Mouse (Mus musculus): Measurements from ENCODE around the gene Irf2.
A peak's percentile ranks its signal among the peaks of the same experiment; 100 is the strongest.
"Not testable (repeated sequence)": the region's sequence is repeated elsewhere in the genome, so short reads cannot be mapped to it uniquely, and the experiment has no call there.

The Irf2 gene

DNA sequence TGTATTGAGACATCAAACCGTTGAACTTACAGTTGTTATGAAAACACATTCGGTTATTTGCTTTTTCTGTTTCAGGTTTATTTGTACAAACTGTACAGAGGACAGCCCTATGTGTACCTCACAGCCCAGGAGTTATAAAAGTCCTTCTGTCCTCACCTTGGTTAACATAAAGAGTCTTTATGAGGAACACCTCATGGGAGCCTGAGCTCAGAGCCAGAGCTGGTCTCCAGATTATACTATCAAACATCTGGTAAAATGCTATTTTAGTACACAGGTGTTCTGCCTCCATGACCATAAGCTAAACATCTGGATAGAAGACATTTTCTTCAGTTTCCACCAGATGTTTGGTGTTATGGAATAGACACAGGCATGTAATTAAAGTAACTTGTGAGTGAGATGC is 13.1 kb upstream of the Irf2 start:
- DNase-seq (ENCODE audit: low spot score) = no peak

DNA sequence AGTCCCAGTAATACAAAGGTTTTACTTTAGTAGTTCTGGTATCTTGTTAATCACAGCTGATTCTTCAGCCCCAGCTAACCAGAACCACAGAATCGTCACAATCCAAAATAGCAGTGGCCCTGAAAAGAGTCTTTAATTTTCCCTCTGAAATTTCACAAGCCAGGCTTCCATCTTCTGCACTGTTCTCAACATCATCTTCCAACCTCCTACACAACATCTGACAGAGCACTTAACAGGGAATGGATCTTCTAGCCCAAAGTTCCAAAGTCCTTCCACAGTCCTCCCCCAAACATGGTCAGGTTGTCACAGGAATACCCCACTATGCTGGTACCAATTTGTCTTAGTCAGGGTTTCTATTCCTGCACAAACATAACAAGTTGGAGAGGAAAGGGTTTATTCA is 9.9 kb upstream of the Irf2 start:
- DNase-seq (ENCODE audit: low spot score) = not testable (repeated sequence)

DNA sequence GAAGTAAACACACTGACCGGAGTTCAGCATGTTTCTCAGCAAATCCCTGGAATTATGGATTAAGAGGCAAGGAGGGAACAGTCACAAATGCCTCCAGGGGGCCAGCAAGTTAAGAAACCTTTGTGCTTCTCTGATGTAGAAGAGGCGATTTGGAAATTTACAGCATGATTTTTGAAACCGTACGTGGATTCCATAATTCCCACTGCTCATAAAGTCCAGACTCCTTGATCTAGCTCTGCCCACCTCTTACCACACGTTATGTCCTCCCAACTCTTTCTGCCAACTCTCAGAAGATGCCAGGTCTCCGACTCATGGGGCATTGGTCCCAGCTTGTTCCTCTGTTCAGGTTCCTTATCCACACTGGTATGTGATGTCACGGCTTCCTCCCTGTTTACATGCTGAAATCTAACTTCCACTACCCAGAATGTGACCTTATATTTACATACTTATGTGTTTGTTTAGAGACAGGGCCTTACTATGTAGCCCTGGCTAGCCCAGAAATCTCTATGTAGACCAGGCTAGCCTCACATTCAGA is 7.1 kb upstream of the Irf2 start:
- peak; percentile 28 for DNase-seq (ENCODE audit: low spot score)

DNA sequence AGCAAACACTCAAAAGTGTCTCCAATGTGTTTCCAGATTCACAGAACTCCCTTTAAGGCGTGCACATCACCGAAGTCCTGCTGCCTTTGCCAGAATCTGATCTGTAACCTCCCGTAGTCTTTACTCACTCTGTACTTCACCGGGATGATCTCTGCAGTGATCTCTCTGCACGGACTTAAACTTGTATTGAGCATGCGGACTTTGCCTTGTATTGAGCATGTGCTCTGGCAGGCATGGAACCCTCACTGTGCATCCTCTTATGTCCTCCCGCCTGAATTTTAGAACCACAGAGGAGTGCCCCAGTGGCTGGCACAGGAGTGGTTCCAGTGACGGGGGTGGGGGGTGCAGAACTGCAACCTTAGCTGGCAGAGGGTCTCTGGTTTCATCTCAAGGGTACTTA is 5.9 kb upstream of the Irf2 start:
- no peak for DNase-seq (ENCODE audit: low spot score)

DNA sequence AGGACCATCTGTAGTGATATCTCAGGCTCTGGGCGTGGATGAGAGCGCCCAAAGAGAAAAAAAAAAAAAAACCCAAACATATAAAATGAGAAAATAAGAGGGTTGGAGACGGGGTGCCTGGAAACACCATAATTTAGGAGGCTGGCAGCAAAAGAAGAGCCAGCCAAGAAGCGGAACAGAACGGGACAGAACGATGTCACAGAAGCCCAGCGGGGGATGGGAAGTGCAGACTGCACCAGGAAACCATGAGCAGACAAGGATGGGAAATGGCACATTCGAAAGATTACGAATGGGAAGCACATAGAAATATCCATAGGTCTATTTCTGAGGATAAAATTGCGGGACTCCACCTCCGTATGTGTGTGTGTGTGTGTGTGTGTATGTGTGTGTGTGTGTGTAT is 4.0 kb upstream of the Irf2 start:
- DNase-seq (ENCODE audit: low spot score) = no peak

DNA sequence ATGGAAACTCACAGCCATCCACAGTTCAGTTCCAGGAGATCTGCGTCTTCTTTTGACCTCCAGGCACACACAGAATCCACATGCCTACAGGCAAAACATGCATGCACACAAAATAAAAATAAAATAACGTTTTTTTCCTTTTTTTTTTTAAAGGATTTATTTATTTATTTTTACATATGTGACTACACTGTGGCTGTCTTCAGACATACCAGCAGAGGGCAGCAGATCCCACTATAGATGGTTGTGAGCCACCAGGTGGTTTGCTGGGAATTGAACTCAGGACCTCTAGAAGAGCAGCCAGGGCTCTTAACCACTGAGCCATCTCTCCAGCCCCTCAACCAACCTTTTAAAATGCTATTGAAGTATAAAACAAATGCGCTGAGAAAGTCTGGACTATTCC is 3.3 kb upstream of the Irf2 start:
- DNase-seq (ENCODE audit: low spot score) = no peak

DNA sequence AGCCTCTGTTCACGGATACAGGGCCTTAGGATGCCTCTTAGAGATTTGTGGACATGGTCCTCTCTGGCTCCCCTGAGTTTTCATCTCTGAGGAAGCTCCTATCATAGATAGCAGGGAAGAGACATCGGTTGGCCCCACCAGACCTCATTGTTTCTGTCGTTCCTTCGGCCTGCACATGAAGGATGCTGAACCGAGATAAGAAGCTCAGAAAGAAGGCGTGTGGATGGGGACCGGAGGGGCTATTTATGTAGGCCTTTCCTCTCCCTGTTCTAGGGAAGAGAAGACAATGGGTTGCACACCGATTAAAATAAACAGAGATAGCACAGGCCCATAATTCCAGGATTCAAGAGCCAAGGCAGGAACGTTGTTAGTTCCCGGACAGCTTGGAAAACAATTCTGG is 2.1 kb upstream of the Irf2 start:
- DNase-seq (ENCODE audit: low spot score) = no peak

DNA sequence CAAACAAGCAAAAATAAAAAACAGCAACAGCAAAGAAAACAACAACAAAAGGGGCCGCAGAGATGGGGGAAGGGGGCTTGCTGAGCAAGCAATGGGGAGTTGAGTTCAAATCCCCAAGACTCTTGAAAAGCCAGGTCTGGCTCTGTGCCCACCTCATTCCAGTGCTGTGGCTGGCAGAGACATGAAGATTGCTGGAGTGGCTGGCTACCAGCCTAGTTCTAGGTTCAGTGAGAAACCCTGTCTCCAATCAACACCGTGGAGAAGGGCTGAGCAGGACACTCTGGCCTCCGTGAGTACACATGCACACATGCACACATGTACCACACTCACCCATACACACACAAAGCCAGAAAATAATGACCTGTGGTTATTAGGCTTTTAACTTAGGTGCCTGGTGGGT is 1.6 kb upstream of the Irf2 start:
- peak; percentile 68 for DNase-seq (ENCODE audit: low spot score)

DNA sequence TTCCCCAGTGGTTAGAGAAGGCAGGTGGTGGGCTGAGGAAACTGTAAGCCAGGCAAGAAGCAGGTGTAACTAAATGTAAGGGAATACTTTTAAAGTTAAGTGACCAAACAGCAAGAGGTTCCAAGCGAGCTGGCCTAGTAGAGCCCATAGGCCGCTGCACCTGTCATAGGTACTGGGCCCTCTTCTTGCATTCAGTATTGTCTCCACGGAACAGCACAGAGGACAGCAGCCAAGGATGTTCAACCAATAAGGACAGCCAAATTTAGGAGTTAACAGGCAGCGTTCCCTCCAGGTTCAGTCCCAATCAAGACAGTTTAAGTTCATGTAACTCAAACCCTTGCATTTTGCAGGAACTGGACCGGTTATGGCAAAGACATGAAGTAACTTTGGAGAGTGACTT is 931 bp upstream of the Irf2 start:
- peak; percentile 41 for DNase-seq (ENCODE audit: low spot score)

DNA sequence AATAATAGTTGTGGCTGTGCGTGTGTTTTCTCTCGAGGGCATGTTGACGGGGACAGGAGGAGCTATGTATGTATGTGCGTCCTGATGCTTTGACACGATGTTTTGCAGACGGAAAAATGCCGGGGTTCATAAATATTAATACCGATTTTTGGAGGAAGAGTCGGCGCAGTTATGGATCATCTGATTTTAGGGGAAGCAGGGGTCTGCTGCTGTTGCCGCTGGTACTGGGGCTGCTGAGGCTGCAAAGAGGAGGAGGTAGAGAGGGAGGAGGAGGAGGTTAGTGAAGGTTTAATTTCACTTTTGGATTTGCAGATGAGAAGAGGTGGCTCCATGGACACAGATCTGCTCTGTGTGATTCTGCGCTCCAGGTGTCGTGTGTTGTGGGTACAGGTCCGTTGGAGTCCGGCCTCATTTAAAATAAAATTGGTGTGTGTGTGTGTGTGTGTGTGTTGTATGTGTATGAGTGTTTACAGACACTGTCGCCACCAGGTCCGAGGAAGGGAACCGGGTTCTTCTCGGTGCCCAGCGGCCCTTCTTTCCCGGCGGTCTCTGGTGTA is 502 bp downstream of the Irf2 start:
- DNase-seq (ENCODE audit: low spot score) = no peak

DNA sequence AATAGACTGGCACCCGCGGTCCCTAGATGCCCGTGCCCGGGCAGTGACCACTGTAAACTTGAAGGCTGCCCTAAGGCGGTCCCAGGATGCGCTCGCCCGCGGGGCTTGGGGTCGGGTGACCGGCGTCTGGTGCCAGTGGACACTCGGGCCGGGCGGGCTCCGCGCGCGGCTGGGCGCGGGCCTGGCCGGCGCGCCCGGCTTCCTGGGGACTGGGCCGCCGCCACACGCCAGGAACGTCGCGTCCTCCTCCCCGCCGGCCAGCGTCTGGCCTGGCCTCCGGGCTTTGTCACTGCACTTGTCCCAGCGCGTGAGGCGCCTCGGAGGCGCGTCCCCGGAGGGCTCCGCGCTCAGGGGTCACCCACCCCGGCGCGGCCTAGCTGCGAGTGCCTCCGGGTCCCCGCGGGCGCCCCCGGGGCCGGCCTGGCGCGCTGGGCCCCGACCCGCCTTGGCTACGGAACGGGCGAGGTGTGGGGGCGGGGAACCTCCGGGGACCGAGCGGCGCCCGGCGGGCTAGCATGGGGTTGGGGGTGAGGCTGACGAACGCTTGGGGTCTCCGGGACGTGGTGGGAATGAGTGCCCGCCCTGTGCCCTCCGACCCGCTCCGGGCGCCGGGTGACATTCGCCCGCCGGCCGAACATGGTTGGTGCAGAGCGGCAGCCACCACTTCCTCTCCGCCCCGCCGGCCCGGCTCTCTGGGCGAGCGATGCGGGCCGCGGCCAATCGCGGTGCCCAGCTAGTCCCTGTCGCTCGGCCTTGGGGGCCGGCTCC is 1.2 kb downstream of the Irf2 start:
- DNase-seq (ENCODE audit: low spot score) = peak; percentile 63

DNA sequence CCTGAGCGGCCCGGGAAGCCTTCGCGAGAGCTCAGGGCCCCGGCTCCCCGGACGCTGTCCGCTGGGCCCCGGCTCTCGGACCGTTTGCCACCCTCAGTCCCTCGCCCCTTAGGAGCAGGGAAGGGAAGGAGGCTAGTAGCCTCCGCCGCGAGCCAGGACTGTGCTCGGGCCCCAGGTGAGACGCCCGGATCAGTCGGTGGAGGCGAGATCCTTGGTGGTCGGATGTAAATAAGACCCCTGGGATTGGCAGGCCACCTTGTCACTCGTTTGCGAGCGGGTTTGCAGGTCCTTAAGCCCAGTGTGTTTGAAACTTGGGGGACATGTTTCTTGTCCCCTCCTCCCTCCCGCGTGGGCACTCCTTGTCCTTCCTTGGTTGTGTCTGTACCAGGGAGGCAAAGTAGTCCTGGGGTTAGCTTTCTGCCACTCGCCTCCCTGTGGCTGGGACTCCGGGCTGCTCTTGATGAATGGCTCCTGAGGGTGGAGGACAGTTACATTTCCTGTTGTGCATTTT is 1.8 kb downstream of the Irf2 start:
- DNase-seq (ENCODE audit: low spot score) = peak; percentile 71

DNA sequence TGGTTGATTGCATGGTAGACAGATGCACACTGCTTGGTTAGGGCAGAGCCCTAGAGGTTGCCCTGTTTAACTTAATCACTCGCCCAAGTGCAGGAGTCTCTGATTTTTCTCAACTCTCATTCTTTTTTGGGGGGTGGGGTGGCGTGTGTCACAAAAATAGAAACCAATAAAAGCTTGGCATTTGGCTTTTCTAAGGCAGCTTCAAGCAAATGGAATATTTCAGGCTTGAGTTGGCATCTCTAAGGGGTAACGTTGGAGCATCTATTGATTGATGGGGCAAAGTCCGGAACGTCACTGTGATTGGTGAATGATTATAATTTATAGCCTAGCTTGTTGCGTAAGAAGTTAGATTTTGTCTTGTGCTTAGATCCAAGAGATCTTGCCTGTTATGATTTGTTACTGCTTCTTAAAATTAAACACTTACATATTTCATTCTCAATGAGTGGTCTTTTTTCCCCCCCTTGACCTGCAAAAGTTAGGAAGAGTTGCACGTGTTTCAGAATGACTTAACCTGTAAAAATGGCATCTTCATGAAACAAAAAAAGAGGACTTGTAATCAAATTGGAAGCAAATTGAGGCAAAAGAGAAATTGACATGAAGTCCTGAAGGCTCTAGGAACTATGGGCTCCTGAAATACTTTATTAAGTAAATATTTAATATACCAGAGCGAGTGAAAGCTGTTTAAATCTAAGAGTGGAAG is 2.6 kb downstream of the Irf2 start:
- peak; percentile 68 for DNase-seq (ENCODE audit: low spot score)

DNA sequence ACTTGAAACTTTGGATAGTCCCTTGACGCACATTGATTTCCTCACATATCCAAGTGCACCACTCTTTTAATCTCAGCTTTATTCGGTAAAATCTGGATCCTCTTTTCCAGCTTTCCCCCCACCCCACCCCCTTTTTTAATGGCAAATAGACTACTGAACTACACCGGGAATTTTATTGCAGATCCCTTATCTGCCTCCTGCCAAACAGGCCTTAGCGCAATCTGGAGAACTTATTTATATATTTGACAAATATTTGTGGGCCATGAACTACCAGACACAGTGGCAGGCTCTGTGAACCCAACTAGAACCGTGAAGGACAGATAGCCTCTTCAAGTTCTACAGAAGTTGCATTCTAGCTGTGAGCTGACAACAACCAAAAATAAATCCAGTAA is 3.2 kb downstream of the Irf2 start:
- DNase-seq (ENCODE audit: low spot score) = no peak

DNA sequence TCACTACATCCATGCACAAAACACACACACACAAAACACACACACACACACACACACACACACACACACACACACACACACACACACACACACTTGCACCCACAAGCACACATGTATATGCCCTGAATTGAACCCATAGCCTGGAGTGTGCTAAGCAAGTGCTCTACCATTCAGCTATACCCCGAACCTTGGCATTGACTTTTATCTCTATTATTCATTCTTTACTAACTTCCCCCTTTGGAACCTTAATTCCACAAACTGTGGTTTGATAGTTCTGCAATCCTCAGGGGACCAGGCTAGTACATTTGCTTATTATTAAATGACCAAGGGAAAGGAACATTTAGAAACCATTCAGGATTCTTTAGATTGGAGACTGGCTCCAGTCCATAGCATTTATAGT is 5.9 kb downstream of the Irf2 start:
- DNase-seq (ENCODE audit: low spot score) = no peak

DNA sequence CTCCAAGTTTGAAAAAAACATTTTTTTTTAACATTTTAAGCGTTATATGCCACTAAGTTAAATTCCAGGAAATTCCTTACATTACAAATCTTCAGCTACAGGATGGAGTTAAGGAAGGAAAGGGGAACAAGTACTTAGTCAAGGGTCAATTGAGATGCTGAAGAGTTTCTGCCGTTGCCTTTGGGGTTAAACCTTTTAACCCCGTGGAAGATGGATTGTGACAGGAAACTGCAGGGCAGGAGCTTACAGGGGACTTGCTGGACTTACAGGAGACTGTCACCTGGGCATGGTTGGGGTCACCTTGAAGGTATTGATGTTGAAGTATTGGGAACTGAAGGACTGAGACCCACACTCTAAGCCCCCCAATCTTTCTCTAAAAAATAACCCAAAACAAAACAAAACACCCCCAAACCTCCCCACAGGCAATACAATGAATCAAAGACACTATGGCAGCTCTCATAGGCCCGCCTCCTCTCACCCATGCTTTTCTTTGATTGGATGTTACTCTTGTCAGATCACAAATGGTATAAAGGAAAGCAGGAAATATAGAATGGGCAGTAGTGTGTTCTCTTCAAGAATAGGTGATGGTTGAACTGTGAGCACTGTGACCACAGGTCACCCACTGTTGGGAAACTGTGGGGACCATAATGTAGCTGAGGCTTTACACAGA is 7.9 kb downstream of the Irf2 start:
- DNase-seq (ENCODE audit: low spot score) = no peak

DNA sequence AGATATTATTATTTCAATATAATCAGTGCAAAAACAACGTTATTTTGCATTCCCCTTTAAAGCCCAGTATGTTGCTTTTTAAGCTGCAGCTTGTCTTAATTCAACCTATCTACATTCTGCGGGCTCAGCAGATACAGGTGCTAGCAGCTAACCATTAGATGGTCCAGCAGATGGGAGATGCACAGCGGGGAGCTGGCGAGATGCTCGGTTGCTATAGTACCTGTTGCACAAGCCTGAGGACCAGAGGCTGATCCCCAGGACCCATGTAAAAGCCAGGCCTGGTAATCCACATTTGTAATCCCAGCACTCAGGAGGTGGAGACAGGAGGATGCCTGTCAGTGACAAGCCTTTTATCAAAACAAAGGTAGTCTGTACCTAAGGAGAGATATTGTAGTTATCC is 10.5 kb downstream of the Irf2 start:
- DNase-seq (ENCODE audit: low spot score) = no peak

DNA sequence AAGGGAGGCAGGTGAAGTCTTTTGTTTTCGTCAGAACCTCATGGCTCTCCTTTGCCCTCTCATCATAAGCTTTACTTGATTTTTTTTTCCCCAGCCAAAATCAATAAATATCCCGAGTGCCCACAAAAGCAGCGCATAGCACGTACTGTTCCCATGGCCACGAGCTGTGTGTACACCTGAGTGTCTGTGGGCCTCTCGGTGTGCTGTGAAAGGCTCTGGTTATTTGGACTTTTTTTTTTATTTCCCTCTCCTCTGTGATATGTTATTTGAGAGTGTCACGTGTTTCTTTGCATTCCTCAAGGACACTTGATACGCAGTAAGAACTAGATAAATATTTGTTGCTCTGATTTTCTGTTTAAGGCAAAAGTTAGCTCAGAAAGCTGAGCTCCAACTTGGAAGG is 11.0 kb downstream of the Irf2 start:
- no peak for DNase-seq (ENCODE audit: low spot score)

DNA sequence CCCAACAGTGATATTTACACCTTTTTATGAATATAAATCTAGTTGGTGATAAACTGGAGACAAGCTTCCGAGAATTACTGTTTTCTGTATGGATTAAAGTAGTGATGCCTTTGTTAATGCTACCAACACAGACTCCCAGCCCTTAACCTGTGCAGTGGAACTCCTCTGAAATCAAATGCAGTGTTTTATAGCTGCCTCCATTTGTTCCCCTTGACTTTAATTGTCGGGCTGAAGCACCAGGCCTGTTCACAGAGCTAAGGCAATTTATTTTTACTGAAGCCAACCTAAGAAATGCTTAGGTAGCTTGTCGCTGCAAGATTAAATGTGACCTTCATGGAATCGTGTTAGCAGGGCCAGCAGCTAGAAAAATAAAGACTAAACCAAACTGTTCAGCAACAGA is 11.6 kb downstream of the Irf2 start:
- no peak for DNase-seq (ENCODE audit: low spot score)

DNA sequence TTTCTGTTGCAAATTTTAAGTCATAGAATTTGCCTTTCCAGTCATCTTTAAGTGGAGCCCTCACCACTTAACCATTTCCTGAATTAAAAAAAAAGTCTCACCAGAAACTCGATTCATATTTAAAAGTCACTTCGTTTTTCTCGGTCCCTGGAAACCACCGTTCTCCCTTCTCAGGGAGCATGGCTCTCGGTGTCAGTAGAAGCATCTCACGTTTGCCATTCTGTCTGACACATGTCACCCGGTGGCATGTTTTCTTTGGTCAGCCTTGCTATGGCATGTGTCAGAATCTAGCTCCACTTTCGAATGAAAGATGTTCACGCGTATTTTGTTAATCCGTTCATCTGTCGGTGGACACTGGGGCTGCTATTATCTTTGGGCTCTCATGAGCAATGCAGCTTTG is 13.5 kb downstream of the Irf2 start:
- DNase-seq (ENCODE audit: low spot score) = no peak

DNA sequence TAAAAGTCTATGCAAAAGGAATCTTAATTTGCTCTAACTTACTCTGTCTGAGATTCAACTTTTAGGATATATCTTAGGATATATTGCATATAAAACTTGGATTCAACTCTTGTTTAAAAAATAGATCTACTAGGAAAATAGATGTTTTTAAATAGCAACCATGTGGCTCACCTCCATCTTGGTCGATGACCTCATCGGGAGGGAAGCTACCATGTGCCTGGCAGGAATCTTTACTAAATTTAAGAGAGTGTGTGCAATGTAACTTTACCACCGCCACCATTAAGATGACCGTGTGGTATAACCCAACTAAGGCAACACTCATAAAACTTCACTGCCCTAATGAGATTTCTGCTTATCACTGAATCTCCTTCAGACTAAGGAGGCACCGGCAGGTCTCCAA is 14.8 kb downstream of the Irf2 start:
- no peak for DNase-seq (ENCODE audit: low spot score)

DNA sequence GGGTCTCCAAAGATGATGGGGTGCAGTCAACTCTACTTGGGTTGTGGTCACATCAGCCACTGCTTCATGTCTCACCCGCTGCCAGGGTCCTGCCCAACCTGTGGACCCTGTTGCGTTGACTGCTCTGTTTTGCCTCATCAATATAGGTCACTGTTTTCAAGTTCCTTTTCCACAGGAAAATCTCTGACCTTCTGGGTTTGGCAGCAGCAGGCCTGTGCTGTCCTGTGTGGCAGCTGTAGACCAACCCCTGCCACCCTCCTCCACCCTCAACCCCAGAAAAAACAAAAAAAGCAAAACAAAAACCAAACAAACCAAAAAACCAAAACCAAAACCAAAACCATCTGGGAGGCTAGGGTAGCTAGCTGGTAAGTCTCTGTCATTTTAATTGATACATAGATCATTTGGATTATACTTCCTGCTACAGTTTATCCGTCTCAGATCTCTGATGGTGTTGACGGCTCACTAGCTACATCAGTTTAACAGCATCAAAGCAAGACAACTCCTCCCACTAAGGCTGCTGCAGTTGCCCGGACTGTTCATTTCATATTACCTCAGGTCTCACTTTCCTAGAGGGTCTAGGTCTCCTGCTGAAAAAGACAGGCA is 16.3 kb downstream of the Irf2 start:
- DNase-seq (ENCODE audit: low spot score) = no peak

Data from adipocyte (in vitro differentiated cells).